Mouse (Mus musculus): ENCODE measurements at regions not wholly inside any gene's neighbourhood (a gene's known extent, or its start where the extent isn't known, plus 50 kb on each side); places are given as distances from the start of the nearest gene placed in this dataset.

GRCm38 (mm10) chr12:16008763-16009515 is 192.2 kb upstream of the Trib2 start:
- no peak for ATAC-seq (replicated peaks; ENCODE audit: low FRiP score, poor library complexity, severe bottlenecking)

GRCm38 (mm10) chr12:16008261-16008660 is 191.5 kb upstream of the Trib2 start:
- no peak for ATAC-seq (replicated peaks; ENCODE audit: low FRiP score, poor library complexity, severe bottlenecking)

- no peak for ATAC-seq (replicated peaks; ENCODE audit: low FRiP score, poor library complexity, severe bottlenecking)
Measured at GRCm38 (mm10) chr12:16006688-16007087, 190.0 kb upstream of the Trib2 start.

GRCm38 (mm10) chr12:16006286-16006685 is 189.6 kb upstream of the Trib2 start:
- no peak for ATAC-seq (replicated peaks; ENCODE audit: low FRiP score, poor library complexity, severe bottlenecking)

GRCm38 (mm10) chr12:16001811-16002210 is 185.1 kb upstream of the Trib2 start:
- ATAC-seq (replicated peaks; ENCODE audit: low FRiP score, poor library complexity, severe bottlenecking) = no peak

- ATAC-seq (replicated peaks; ENCODE audit: low FRiP score, poor library complexity, severe bottlenecking) = no peak
Measured at GRCm38 (mm10) chr12:16001225-16001624, 184.5 kb upstream of the Trib2 start.

- ATAC-seq (replicated peaks; ENCODE audit: low FRiP score, poor library complexity, severe bottlenecking) = no peak
Measured at GRCm38 (mm10) chr12:15998331-15998730, 181.6 kb upstream of the Trib2 start.

GRCm38 (mm10) chr12:15993866-15994265 is 177.1 kb upstream of the Trib2 start:
- ATAC-seq (replicated peaks; ENCODE audit: low FRiP score, poor library complexity, severe bottlenecking) = no peak

GRCm38 (mm10) chr12:15986351-15986750 is 169.6 kb upstream of the Trib2 start:
- no peak for ATAC-seq (replicated peaks; ENCODE audit: low FRiP score, poor library complexity, severe bottlenecking)

- ATAC-seq (replicated peaks; ENCODE audit: low FRiP score, poor library complexity, severe bottlenecking) = no peak
Measured at GRCm38 (mm10) chr12:15985649-15986048, 168.9 kb upstream of the Trib2 start.

- ATAC-seq (replicated peaks; ENCODE audit: low FRiP score, poor library complexity, severe bottlenecking) = no peak
Measured at GRCm38 (mm10) chr12:15983591-15984300, 167.0 kb upstream of the Trib2 start.

- ATAC-seq (replicated peaks; ENCODE audit: low FRiP score, poor library complexity, severe bottlenecking) = no peak
Measured at GRCm38 (mm10) chr12:15981741-15982140, 165.0 kb upstream of the Trib2 start.

- ATAC-seq (replicated peaks; ENCODE audit: low FRiP score, poor library complexity, severe bottlenecking) = no peak
Measured at GRCm38 (mm10) chr12:15979233-15979632, 162.5 kb upstream of the Trib2 start.

- ATAC-seq (replicated peaks; ENCODE audit: low FRiP score, poor library complexity, severe bottlenecking) = no peak
Measured at GRCm38 (mm10) chr12:15971786-15972185, 155.1 kb upstream of the Trib2 start.

- ATAC-seq (replicated peaks; ENCODE audit: low FRiP score, poor library complexity, severe bottlenecking) = no peak
Measured at GRCm38 (mm10) chr12:15970262-15970661, 153.5 kb upstream of the Trib2 start.

GRCm38 (mm10) chr12:15967550-15968102 is 150.9 kb upstream of the Trib2 start:
- ATAC-seq (replicated peaks; ENCODE audit: low FRiP score, poor library complexity, severe bottlenecking) = no peak

- ATAC-seq (replicated peaks; ENCODE audit: low FRiP score, poor library complexity, severe bottlenecking) = no peak
Measured at GRCm38 (mm10) chr12:15966631-15967030, 149.9 kb upstream of the Trib2 start.

GRCm38 (mm10) chr12:15965921-15966320 is 149.2 kb upstream of the Trib2 start:
- ATAC-seq (replicated peaks; ENCODE audit: low FRiP score, poor library complexity, severe bottlenecking) = no peak

GRCm38 (mm10) chr12:15964073-15964472 is 147.4 kb upstream of the Trib2 start:
- no peak for ATAC-seq (replicated peaks; ENCODE audit: low FRiP score, poor library complexity, severe bottlenecking)

GRCm38 (mm10) chr12:15961834-15962233 is 145.1 kb upstream of the Trib2 start:
- no peak for ATAC-seq (replicated peaks; ENCODE audit: low FRiP score, poor library complexity, severe bottlenecking)
